24 mouse cellular contexts compared by ENCODE assay signal in genomic region chr1:91317656-91318055, GRCm38 (mm10). TPM values are rescaled to one million over a fixed set of nuclear protein-coding genes. Genes with fewer than 3 reads are reported as not detected.
A peak's percentile ranks its signal among the peaks of the same experiment; 100 is the strongest.
DNase-seq lines count a peak whose midpoint lies in the region; ATAC-seq and TF ChIP-seq lines count a peak whose summit lies in the region.
"Had no signal": no experiment of that assay in that cellular context is flagged by ENCODE, and none has a peak within 500 bp of the region (broad histone marks: within the 10 kb centered on the region; RNA-seq: fewer than 3 reads in every experiment).

No protein-coding gene starts in this region.

- DNase-seq in kidney, adult 18-20 months = peak; percentile 58
- peak; percentile 99 for DNase-seq in liver, adult 2 months (ENCODE audit: extremely low read depth, low read depth, low spot score)
- DNase-seq: adrenal gland, adult 8-10 months; adrenal gland, postnatal 36 days; B cell, adult 2 months; cerebellum, adult 11 months; cerebellum, adult 8-10 months; cerebellum, postnatal 25 days; gastrocnemius, postnatal 10 days; heart, adult 18-20 months; heart, postnatal 14 days had no signal

- peaks cover 6% of the 10 kb centered on the region; the same call in 1 of the 2 replicates for H3K36me3 ChIP-seq in heart, embryonic 13.5 days
- no peaks in the 10 kb centered on the region for H3K36me3 ChIP-seq in heart, embryonic 11.5 days (ENCODE audit: control insufficient read depth, insufficient read depth, low read length)
- no peaks in the 10 kb centered on the region for H3K36me3 ChIP-seq in kidney, embryonic 14.5 days (ENCODE audit: control insufficient read depth, insufficient read depth, low read length)
- peaks cover 8% of the 10 kb centered on the region for H3K36me3 ChIP-seq in liver, adult 2 months (ENCODE audit: control insufficient read depth, insufficient read depth, low read length)
- peaks cover 33% of the 10 kb centered on the region for H3K36me3 ChIP-seq in liver, embryonic 12.5 days
- H3K36me3 ChIP-seq: embryonic facial prominence, embryonic 12.5 days; forebrain, embryonic 12.5 days had no signal

- no peak for TF ChIP-seq CTCF in liver, adult 2 months (IDR thresholded peaks at IDR 0.05; ENCODE audit: low read depth, low read length)

- no peaks in the 10 kb centered on the region; the same call in 1 of the 2 replicates for H3K27me3 ChIP-seq in heart, embryonic 13.5 days (replicated peaks)
- H3K27me3 ChIP-seq in heart, embryonic 11.5 days (ENCODE audit: control insufficient read depth, insufficient read depth, low read length) = no peaks in the 10 kb centered on the region
- H3K27me3 ChIP-seq in kidney, embryonic 14.5 days (ENCODE audit: control insufficient read depth, insufficient read depth, low read length) = no peaks in the 10 kb centered on the region
- H3K27me3 ChIP-seq in liver, adult 2 months (ENCODE audit: control insufficient read depth, insufficient read depth, low read length) = no peaks in the 10 kb centered on the region
- H3K27me3 ChIP-seq in liver, embryonic 12.5 days (replicated peaks) = no peaks in the 10 kb centered on the region
- H3K27me3 ChIP-seq: embryonic facial prominence, embryonic 12.5 days; forebrain, embryonic 12.5 days; heart, embryonic 12.5 days had no signal

- no peak overlapping the region for H3K9ac ChIP-seq in heart, embryonic 13.5 days
- no peak overlapping the region for H3K9ac ChIP-seq in heart, embryonic 11.5 days (ENCODE audit: low read depth, low read length)
- H3K9ac ChIP-seq in kidney, embryonic 14.5 days (ENCODE audit: low read depth, low read length) = no peak overlapping the region
- H3K9ac ChIP-seq in liver, adult 2 months (ENCODE audit: low read depth, low read length) = no peak overlapping the region
- no peak overlapping the region for H3K9ac ChIP-seq in liver, embryonic 12.5 days
- H3K9ac ChIP-seq: embryonic facial prominence, embryonic 12.5 days; forebrain, embryonic 12.5 days; heart, embryonic 12.5 days; hindbrain, embryonic 14.5 days had no signal

- 73% methylated on average over 6 of the region's 6 CpGs for WGBS in heart, embryonic 13.5 days
- 79% methylated on average over 6 of the region's 6 CpGs for WGBS in heart, embryonic 11.5 days (ENCODE audit: insufficient replicate concordance)
- 84% methylated on average over 6 of the region's 6 CpGs for WGBS in kidney, embryonic 14.5 days
- 19% methylated on average over 6 of the region's 6 CpGs for WGBS in liver, adult 2 months
- WGBS in liver, embryonic 12.5 days (ENCODE audit: insufficient replicate concordance) = 67% methylated on average over 6 of the region's 6 CpGs

- no peaks in the 10 kb centered on the region for H3K9me3 ChIP-seq in heart, embryonic 13.5 days
- H3K9me3 ChIP-seq in heart, embryonic 11.5 days (replicated peaks; ENCODE audit: control insufficient read depth, low read length) = no peaks in the 10 kb centered on the region
- H3K9me3 ChIP-seq in kidney, embryonic 14.5 days (ENCODE audit: control insufficient read depth, low read length) = no peaks in the 10 kb centered on the region
- H3K9me3 ChIP-seq in liver, embryonic 12.5 days (replicated peaks) = no peaks in the 10 kb centered on the region
- H3K9me3 ChIP-seq: embryonic facial prominence, embryonic 12.5 days; forebrain, embryonic 12.5 days; G1E; heart, embryonic 12.5 days; hindbrain, embryonic 10.5 days had no signal

- ATAC-seq in heart, embryonic 13.5 days (ENCODE audit: extremely low read depth, insufficient number of reproducible peaks, low FRiP score, low TSS enrichment) = no peak
- no peak for ATAC-seq in heart, embryonic 11.5 days (replicated peaks; ENCODE audit: insufficient number of reproducible peaks, low FRiP score, low TSS enrichment)
- ATAC-seq in kidney, embryonic 14.5 days (ENCODE audit: low FRiP score, low TSS enrichment) = no peak
- no peak for ATAC-seq in liver, embryonic 12.5 days
- ATAC-seq in cerebellum, adult (ENCODE audit: insufficient number of reproducible peaks, low FRiP score, low TSS enrichment) = no peak
- ATAC-seq: CD4-positive, CD25-positive, alpha-beta regulatory T cell, adult 4 months; forebrain, embryonic 16.5 days had no signal

- no peak overlapping the region for H3K4me2 ChIP-seq in heart, embryonic 13.5 days
- H3K4me2 ChIP-seq in heart, embryonic 11.5 days = no peak overlapping the region
- H3K4me2 ChIP-seq in kidney, embryonic 14.5 days (replicated peaks; ENCODE audit: low read depth, low read length) = no peak overlapping the region
- H3K4me2 ChIP-seq in liver, embryonic 12.5 days = no peak overlapping the region
- H3K4me2 ChIP-seq: embryonic facial prominence, embryonic 12.5 days; forebrain, embryonic 12.5 days; heart, embryonic 12.5 days; hindbrain, embryonic 14.5 days had no signal

- H3K27ac ChIP-seq in heart, embryonic 13.5 days (replicated peaks) = peak overlapping the region; percentile 12; the same call in 1 of the 2 replicates
- no peak overlapping the region for H3K27ac ChIP-seq in heart, embryonic 11.5 days (ENCODE audit: low read depth, low read length)
- no peak overlapping the region for H3K27ac ChIP-seq in kidney, embryonic 14.5 days (ENCODE audit: low read depth, low read length)
- H3K27ac ChIP-seq in liver, adult 2 months (replicated peaks; ENCODE audit: insufficient read depth, low read depth, low read length) = peak overlapping the region; percentile 75
- H3K27ac ChIP-seq in liver, embryonic 12.5 days = no peak overlapping the region
- H3K27ac ChIP-seq: embryonic facial prominence, embryonic 12.5 days; forebrain, embryonic 12.5 days; hindbrain, embryonic 10.5 days; hindbrain, embryonic 14.5 days had no signal

- H3K79me2 ChIP-seq in liver, adult 2 months (ENCODE audit: control insufficient read depth, insufficient read depth, low read length) = no peaks in the 10 kb centered on the region

- no peak for TF ChIP-seq POLR2A in liver, adult 2 months (IDR thresholded peaks at IDR 0.05; ENCODE audit: extremely low read depth, insufficient read depth, low read length)

- H3K4me3 ChIP-seq in heart, embryonic 13.5 days = no peak overlapping the region
- no peak overlapping the region for H3K4me3 ChIP-seq in heart, embryonic 11.5 days (ENCODE audit: low read depth, low read length)
- H3K4me3 ChIP-seq in kidney, embryonic 14.5 days (ENCODE audit: low read length) = no peak overlapping the region
- no peak overlapping the region for H3K4me3 ChIP-seq in liver, adult 2 months (ENCODE audit: insufficient read depth, low read depth, low read length)
- no peak overlapping the region for H3K4me3 ChIP-seq in liver, embryonic 12.5 days
- H3K4me3 ChIP-seq: embryonic facial prominence, embryonic 12.5 days; forebrain, embryonic 12.5 days; heart, embryonic 12.5 days; hindbrain, embryonic 10.5 days had no signal

- peaks cover 51% of the 10 kb centered on the region for H3K4me1 ChIP-seq in heart, embryonic 13.5 days
- peaks cover 15% of the 10 kb centered on the region for H3K4me1 ChIP-seq in heart, embryonic 11.5 days (ENCODE audit: control insufficient read depth, insufficient read depth, low read length)
- 0 out of 2 replicates have a peak, but pooled peaks cover 4% of the 10 kb centered on the region for H3K4me1 ChIP-seq in kidney, embryonic 14.5 days (ENCODE audit: control insufficient read depth, insufficient read depth, low read length)
- H3K4me1 ChIP-seq in liver, adult 2 months (ENCODE audit: control insufficient read depth, insufficient read depth, low read length) = peaks cover 18% of the 10 kb centered on the region
- peaks cover 15% of the 10 kb centered on the region for H3K4me1 ChIP-seq in liver, embryonic 12.5 days

RNA-seq across cellular contexts. Expression of gene Espnl, which starts 4.2 kb away (rescaled TPM):
- 0.07 TPM in 1 of 2 replicates, not detected in the other for polyA plus RNA-seq in heart, embryonic 13.5 days (2015; fragmentation: Nextera tagmentation; extraction: Ambion mirVana)
- polyA plus RNA-seq in heart, embryonic 11.5 days (2014; fragmentation: Nextera tagmentation; extraction: Ambion mirVana) = 0.06 and 0.17 TPM in 2 replicates
- 0.03 TPM in 1 of 2 replicates, not detected in the other for polyA plus RNA-seq in kidney, embryonic 14.5 days (2014; fragmentation: Nextera tagmentation; extraction: Ambion mirVana)
- total RNA-seq in liver, adult 2 months (2014; rRNA removed) = 0.20 TPM in 1 of 2 replicates, not detected in the other
- 0.01 and 0.09 TPM in 2 replicates for polyA plus RNA-seq in liver, adult 2 months (2012; rRNA removed)
- 0.05 and 0.07 TPM in 2 replicates for polyA plus RNA-seq in liver, embryonic 12.5 days (2016; fragmentation: Nextera tagmentation; extraction: Ambion mirVana)
- total RNA-seq: heart, adult 18-20 months; heart, postnatal 14 days had no signal
- polyA plus RNA-seq: CD4-positive, CD25-positive, alpha-beta regulatory T cell, adult 4 months had no signal

RNA-seq across cellular contexts. Expression of gene Scly, which starts 19.5 kb away (rescaled TPM):
- polyA plus RNA-seq in heart, embryonic 13.5 days (2015; fragmentation: Nextera tagmentation; extraction: Ambion mirVana) = 12.6 and 15.9 TPM in 2 replicates
- polyA plus RNA-seq in heart, embryonic 11.5 days (2014; fragmentation: Nextera tagmentation; extraction: Ambion mirVana) = 12.6 and 18.2 TPM in 2 replicates
- 11.4 and 15.3 TPM in 2 replicates for polyA plus RNA-seq in kidney, embryonic 14.5 days (2014; fragmentation: Nextera tagmentation; extraction: Ambion mirVana)
- 50.4 and 52.2 TPM in 2 replicates for total RNA-seq in liver, adult 2 months (2014; rRNA removed)
- 106 and 110 TPM in 2 replicates for polyA plus RNA-seq in liver, adult 2 months (2012; rRNA removed)
- polyA plus RNA-seq in liver, embryonic 12.5 days (2016; fragmentation: Nextera tagmentation; extraction: Ambion mirVana) = 28.8 and 30.0 TPM in 2 replicates

RNA-seq across cellular contexts. Expression of gene Klhl30, which starts 33.2 kb away (rescaled TPM):
- polyA plus RNA-seq in heart, embryonic 13.5 days (2015; fragmentation: Nextera tagmentation; extraction: Ambion mirVana) = 43.7 and 48.6 TPM in 2 replicates
- 45.8 and 49.7 TPM in 2 replicates for polyA plus RNA-seq in heart, embryonic 11.5 days (2014; fragmentation: Nextera tagmentation; extraction: Ambion mirVana)
- polyA plus RNA-seq in kidney, embryonic 14.5 days (2014; fragmentation: Nextera tagmentation; extraction: Ambion mirVana) = 0.07 TPM in 1 of 2 replicates, not detected in the other
- not detected in 2 replicates for total RNA-seq in liver, adult 2 months (2014; rRNA removed)
- 0.02 TPM in 1 of 2 replicates, not detected in the other for polyA plus RNA-seq in liver, adult 2 months (2012; rRNA removed)
- 0.11 TPM in 1 of 2 replicates, not detected in the other for polyA plus RNA-seq in liver, embryonic 12.5 days (2016; fragmentation: Nextera tagmentation; extraction: Ambion mirVana)
- polyA plus RNA-seq: CD4-positive, CD25-positive, alpha-beta regulatory T cell, adult 4 months; forebrain, embryonic 16.5 days; G1E had no signal

RNA-seq across cellular contexts. Expression of gene Erfe, which starts 48.6 kb away (rescaled TPM):
- polyA plus RNA-seq in heart, embryonic 13.5 days (2015; fragmentation: Nextera tagmentation; extraction: Ambion mirVana) = 1.3 and 1.8 TPM in 2 replicates
- polyA plus RNA-seq in heart, embryonic 11.5 days (2014; fragmentation: Nextera tagmentation; extraction: Ambion mirVana) = 0.90 and 2.4 TPM in 2 replicates
- 2.3 and 2.5 TPM in 2 replicates for polyA plus RNA-seq in kidney, embryonic 14.5 days (2014; fragmentation: Nextera tagmentation; extraction: Ambion mirVana)
- not detected in 2 replicates for total RNA-seq in liver, adult 2 months (2014; rRNA removed)
- not detected in 2 replicates for polyA plus RNA-seq in liver, adult 2 months (2012; rRNA removed)
- polyA plus RNA-seq in liver, embryonic 12.5 days (2016; fragmentation: Nextera tagmentation; extraction: Ambion mirVana) = 6.4 and 7.8 TPM in 2 replicates
- total RNA-seq: heart, adult 18-20 months had no signal
- polyA plus RNA-seq: CD4-positive, CD25-positive, alpha-beta regulatory T cell, adult 4 months had no signal

Comparison
In these comparisons a context has a peak if more than half of its experiments do, and no peak if none do; other contexts are left out.
1. H3K27ac ChIP-seq: peak in heart, embryonic 13.5 days (single experiment) and liver, adult 2 months (single experiment); none in heart, embryonic 11.5 days (single experiment), kidney, embryonic 14.5 days (single experiment) and liver, embryonic 12.5 days (single experiment).
2. RNA of gene Klhl30, which starts 33.2 kb away (polyA plus RNA-seq): 45.8 to 49.7 TPM in heart, embryonic 11.5 days and 43.7 to 48.6 TPM in heart, embryonic 13.5 days; 0.07 TPM in kidney, embryonic 14.5 days, 0.11 TPM in liver, embryonic 12.5 days and 0.02 TPM in liver, adult 2 months; every median in the first group is over 10 times any median in the second.